Mouse (Mus musculus): Measurements from ENCODE around the gene Bcl7b.

Bcl7b gene

DNA sequence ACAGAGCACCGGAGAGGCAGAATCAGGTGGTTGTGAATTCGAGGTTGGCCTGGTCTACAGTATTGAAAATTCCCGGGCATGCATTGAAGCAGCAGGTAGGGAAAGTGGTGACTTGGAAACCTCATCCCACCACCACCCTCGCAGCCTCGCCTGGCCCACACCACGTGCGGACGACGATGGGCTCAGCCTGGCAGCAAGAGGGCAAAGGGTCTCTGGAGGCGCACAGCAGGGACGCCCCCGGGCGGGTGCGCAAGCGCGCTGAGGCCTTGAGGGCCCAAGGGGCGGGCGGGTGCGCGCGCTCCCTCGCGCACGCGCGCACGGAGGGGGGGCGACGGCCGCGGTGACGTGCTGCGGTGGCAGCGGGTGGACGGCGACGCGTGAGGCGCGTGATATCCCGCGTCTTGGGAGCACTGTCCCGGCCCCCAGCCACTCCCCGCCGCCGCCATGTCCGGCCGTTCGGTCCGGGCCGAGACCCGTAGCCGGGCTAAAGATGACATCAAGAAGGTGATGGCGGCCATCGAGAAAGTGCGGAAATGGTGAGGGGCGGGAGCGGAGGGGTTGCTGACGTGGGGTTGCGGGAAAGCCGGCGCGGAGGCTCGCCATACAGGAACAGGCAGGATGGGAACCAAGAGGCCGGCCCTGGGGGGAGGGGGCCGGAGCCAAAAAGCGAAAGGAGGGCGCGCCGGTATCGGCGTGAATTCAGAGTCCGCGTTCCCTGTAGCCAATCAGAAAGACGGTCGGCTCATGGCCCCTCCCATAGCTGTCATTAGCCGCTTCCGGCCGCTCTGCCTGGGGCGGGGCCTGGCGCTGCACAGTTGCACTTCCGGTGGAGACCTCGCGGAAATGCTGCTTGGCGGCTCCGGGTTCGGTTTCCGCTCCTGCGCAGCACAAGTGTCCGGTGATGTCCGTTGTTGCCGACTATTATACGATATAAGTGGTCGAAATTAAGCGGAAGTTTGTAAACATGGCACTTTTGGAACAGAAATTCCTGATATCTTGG lies at the start of gene Bcl7b:
Gene Bcl7b, plus strand, starts transcription at position 221 of the 1,000 bp plus-strand sequence.
- peak; percentile 99 for DNase-seq (ENCODE audit: low read depth, low spot score)

GRCm38 (mm10) chr5:135118589-135119081 lies 49.4 kb upstream of the Bcl7b start:
- peak; percentile 83 for DNase-seq (ENCODE audit: low read depth, low spot score)

DNA sequence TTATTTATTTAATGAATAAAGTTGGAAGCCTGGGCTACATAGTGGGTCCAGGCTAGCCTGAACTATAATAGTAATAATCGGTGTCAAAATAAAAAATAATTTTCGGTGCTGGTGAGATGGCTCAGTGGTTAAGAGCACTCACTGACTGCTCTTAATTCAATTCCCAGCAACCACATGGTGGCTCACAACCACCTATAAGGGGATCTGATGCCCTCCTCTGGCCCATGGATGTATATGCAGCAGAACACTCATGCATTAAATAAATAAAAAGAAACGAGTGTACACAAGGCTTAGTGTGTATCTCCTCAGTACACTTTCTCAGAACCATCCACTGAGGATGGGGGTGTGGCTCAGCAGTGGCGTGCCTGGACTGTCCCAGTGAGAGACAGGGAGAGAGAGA lies 47.3 kb upstream of the Bcl7b start:
- no peak for DNase-seq (ENCODE audit: low read depth, low spot score)

- peak; percentile 14 for DNase-seq (ENCODE audit: low read depth, low spot score)
These were observed 42.0 kb upstream of the Bcl7b start for GRCm38 (mm10) chr5:135126121-135126520.

GRCm38 (mm10) chr5:135127669-135128068 lies 40.4 kb upstream of the Bcl7b start:
- peak; percentile 12 for DNase-seq (ENCODE audit: low read depth, low spot score)

DNA sequence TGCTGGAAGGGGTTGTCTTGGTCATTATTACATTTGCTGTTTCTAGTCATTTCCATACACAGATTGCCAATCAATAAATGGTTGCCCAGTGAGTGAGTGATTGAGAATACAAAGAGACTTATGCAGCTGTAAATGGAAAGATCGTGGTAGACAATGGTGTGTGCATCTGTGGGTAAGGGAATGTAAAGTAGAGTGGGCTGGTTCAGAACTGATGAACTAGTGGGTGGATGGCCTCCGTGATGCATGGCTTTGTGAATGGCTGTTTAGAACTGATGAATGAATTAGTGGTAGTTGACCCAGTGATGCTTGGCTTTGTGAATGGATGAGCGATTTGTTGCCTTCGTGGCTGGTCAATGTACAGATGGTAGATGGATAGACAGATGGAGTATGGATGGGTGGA lies 38.3 kb upstream of the Bcl7b start:
- no peak for DNase-seq (ENCODE audit: low read depth, low spot score)

- peak; percentile 67 for DNase-seq (ENCODE audit: low read depth, low spot score)
These were observed 34.2 kb upstream of the Bcl7b start for GRCm38 (mm10) chr5:135133736-135134405.

DNA sequence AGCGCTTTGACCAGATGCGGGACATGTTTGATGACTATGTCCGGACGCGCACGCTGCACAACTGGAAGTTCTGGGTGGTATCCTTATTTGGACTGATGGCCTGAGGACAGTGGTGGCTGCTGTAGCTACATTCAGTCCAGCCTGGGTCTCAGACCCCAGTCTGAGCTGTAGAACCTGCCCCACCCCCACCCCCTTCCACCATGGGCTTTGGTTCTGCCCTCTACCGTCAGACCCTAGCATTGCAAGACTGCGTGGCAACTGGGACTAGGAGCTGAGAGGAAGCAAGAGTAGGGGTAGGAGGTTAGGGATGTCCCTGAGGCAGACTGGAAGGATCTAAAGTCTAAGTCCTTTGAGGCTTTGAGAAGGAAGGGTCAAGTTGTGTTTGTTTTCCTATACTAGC lies 33.5 kb upstream of the Bcl7b start:
- peak; percentile 52 for DNase-seq (ENCODE audit: low read depth, low spot score)

- no peak for DNase-seq (ENCODE audit: low read depth, low spot score)
These were observed 28.2 kb upstream of the Bcl7b start for GRCm38 (mm10) chr5:135139881-135140280.

- DNase-seq (ENCODE audit: low read depth, low spot score): no peak
These were observed 23.6 kb upstream of the Bcl7b start for GRCm38 (mm10) chr5:135144469-135144868.

DNA sequence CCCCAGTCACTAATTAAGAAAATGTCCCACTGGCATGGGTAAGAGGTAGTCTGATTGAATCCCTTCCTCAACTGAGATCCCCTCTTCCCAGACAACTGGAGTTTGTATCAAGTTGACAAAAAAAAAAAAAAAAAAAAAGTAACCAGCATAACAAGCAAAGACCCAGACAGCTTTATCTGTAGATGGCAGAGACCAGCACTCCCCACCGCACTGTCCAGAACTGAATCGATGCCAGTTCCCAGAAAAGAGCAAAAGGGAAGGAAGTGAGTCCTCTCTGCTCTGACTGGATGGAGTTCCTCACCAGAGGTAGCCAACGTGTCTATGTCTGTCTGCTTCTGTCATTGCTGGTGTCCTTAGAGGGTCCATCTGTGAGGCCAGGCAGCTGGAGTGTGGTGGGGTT lies 22.6 kb upstream of the Bcl7b start:
- DNase-seq (ENCODE audit: low read depth, low spot score): no peak

DNA sequence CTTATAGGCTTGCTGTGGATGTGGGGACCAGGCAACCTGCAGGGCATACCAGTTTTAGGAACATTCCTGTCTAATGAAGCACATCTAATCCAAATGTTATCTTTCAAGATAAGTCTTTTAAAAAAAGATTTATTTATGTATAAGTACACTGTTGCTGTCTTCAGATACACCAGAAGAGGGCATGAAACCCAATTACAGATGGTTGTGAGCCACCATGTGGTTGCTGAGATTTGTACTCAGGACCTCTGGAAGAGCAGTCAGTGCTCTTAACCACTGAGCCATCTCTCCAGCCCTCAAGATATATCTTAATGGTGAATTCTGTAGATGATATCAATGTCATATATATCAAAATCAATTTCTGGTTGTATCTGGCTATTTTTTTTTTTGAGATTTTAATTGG lies 22.1 kb upstream of the Bcl7b start:
- DNase-seq (ENCODE audit: low read depth, low spot score): no peak

- DNase-seq (ENCODE audit: low read depth, low spot score): no peak
These were observed 19.4 kb upstream of the Bcl7b start for GRCm38 (mm10) chr5:135148715-135149052.

GRCm38 (mm10) chr5:135149053-135149819 lies 18.8 kb upstream of the Bcl7b start, which contains the start of gene Tbl2:
Gene Tbl2, plus strand, starts transcription at chr5:135149657.
- DNase-seq (ENCODE audit: low read depth, low spot score): peak; percentile 99

- no peak for DNase-seq (ENCODE audit: low read depth, low spot score)
These were observed 18.3 kb upstream of the Bcl7b start for GRCm38 (mm10) chr5:135149820-135150178.

- DNase-seq (ENCODE audit: low read depth, low spot score): no peak
These were observed 11.6 kb upstream of the Bcl7b start for GRCm38 (mm10) chr5:135156496-135156895.

DNA sequence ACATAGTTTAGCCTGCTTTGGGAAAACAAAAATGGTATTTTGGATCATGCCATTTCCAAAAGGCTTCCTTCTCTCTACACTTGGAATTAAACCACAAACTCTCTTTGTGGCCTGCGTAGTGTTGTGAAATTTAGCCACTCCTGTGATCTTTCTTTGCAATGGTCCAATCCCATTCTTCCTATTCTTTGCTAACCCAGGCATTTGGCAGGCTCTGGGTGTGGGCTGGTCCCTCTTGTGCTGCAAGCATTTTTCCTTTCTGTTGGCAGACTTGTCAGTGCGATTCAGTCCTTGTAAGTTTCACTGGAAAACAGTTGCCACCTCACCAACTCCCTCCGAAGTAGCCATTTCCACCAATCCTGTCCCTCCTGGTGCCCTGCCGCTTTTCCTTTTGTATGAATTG lies 6.9 kb upstream of the Bcl7b start:
- peak; percentile 71 for DNase-seq (ENCODE audit: low read depth, low spot score)

DNA sequence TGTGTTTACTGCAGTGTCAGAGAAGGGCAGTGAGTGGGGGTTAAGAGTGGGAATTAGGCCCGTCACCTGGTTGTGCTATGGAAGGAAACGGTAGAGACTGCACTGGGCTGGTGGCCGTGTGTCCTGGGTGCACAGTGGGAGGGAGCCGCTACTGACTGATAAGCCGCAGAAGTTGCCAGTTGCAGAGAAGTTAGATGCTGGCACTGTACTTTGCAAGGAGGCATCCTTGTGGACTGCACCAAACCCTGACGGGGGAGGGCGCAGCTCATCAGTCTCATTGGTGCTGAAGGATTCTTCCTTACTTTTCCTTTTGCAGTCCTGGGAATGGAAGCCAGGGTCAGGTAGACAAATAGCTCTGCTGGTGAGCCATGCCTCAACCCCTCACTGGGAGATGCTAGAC lies 6.4 kb upstream of the Bcl7b start:
- DNase-seq (ENCODE audit: low read depth, low spot score): no peak

DNA sequence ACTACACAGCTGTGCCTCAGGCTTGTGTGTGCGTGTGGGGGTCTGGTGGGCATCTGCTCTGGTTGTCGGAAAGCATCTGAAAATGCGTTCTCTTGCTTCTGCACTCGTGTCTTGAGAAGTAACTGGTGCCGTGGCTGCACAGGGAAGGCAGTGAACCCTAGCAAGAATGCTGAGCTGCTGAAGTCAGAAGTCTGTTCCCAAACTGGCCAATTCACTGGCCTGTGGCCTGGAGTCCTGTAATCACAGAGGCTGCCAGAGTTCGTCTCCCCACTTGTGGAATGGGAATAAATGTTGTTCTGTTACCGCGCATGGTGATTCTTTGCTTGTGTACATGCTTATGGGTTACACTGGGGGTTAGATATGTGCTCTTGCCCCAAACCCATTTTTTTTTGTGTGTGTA lies 5.7 kb upstream of the Bcl7b start:
- no peak for DNase-seq (ENCODE audit: low read depth, low spot score)

DNA sequence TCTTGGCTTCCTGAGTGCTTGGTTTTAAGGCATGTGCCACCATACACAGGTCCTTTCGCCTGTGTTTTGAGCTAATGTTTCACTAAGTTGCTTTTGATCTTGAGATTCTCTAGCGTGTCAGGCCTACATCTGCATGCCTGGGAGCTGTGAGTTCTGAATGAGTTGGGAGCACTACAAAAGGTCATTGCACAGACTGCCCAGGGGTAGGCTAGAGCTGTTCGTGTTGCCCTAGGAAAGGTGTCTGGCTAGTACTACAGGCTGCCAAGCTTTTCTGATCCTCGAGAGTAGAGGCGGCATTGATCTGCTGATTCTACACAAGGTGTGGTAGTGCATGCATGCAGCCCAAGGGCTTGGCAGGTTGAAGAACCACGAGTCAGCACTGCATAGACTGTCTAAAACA lies 5.3 kb upstream of the Bcl7b start:
- no peak for DNase-seq (ENCODE audit: low read depth, low spot score)

DNA sequence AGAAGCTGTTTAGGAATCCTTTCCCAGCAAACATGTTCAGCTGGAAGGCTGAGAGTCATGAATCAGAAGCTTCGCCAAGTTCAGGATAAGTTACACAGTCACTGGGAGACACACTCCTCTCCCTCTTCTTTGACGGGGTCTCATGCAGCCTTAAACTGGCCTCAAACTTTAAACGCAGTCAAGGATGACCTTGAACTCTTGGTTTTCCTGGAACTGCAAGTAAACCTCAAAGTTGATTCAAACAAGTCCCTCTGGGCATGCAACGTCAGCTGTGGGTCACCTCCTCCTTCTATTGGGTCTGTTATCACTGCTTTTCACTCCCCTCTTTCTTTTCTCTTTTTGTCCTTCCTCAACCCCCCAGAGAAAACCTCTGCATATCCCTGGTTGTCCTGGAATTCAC lies 1.2 kb upstream of the Bcl7b start:
- no peak for DNase-seq (ENCODE audit: low read depth, low spot score)

- no peak for DNase-seq (ENCODE audit: low read depth, low spot score)
These were observed 614 bp upstream of the Bcl7b start for GRCm38 (mm10) chr5:135167469-135167868.
